Mouse (Mus musculus): ENCODE results near the gene Sntg2.

- TF ChIP-seq CTCF (IDR thresholded peaks at IDR 0.05; ENCODE audit: borderline replicate concordance, insufficient read depth, low read depth, low read length) = no peak
- TF ChIP-seq POLR2A (IDR thresholded peaks at IDR 0.05; ENCODE audit: borderline replicate concordance, insufficient read depth, low read length) = no peak
Measured at GRCm38 (mm10) chr12:30161731-30162406, 211.3 kb downstream of the Sntg2 start.
